Mouse (Mus musculus): ENCODE measurements around the gene Pou2f2.

The Pou2f2 gene

GRCm38 (mm10) chr7:25195148-25195547 is 15.6 kb upstream of the Pou2f2 start:
- no peak for DNase-seq (ENCODE audit: low spot score)

GRCm38 (mm10) chr7:25192110-25192509 is 12.6 kb upstream of the Pou2f2 start:
- DNase-seq (ENCODE audit: low spot score): no peak

- no peak for DNase-seq (ENCODE audit: low spot score)
These were observed 11.3 kb upstream of the Pou2f2 start for GRCm38 (mm10) chr7:25190806-25191205.

- DNase-seq (ENCODE audit: low spot score): peak; percentile 91
These were observed 8.4 kb upstream of the Pou2f2 start for GRCm38 (mm10) chr7:25187662-25188650.

GRCm38 (mm10) chr7:25184091-25184490 is 4.6 kb upstream of the Pou2f2 start:
- DNase-seq (ENCODE audit: low spot score): no peak

GRCm38 (mm10) chr7:25181814-25182213 is 2.3 kb upstream of the Pou2f2 start:
- DNase-seq (ENCODE audit: low spot score): no peak

- peak; percentile 60 for DNase-seq (ENCODE audit: low spot score)
These were observed 1.8 kb upstream of the Pou2f2 start for GRCm38 (mm10) chr7:25181331-25181790.

- DNase-seq (ENCODE audit: low spot score): no peak
These were observed 986 bp upstream of the Pou2f2 start for GRCm38 (mm10) chr7:25180512-25180911.

GRCm38 (mm10) chr7:25178787-25179605 is 530 bp downstream of the Pou2f2 start:
- DNase-seq (ENCODE audit: low spot score): no peak

- DNase-seq (ENCODE audit: low spot score): no peak
These were observed 1.2 kb downstream of the Pou2f2 start for GRCm38 (mm10) chr7:25178317-25178716.

GRCm38 (mm10) chr7:25174343-25174742 is 5.2 kb downstream of the Pou2f2 start:
- DNase-seq (ENCODE audit: low spot score): no peak

- no peak for DNase-seq (ENCODE audit: low spot score)
These were observed 6.9 kb downstream of the Pou2f2 start for GRCm38 (mm10) chr7:25172669-25173068.

- no peak for DNase-seq (ENCODE audit: low spot score)
These were observed 8.9 kb downstream of the Pou2f2 start for GRCm38 (mm10) chr7:25170583-25170982.

- no peak for DNase-seq (ENCODE audit: low spot score)
These were observed 13.4 kb downstream of the Pou2f2 start for GRCm38 (mm10) chr7:25166106-25166505.

- DNase-seq (ENCODE audit: low spot score): no peak
These were observed 23.3 kb downstream of the Pou2f2 start for GRCm38 (mm10) chr7:25156158-25156648.

GRCm38 (mm10) chr7:25155469-25156157 is 23.9 kb downstream of the Pou2f2 start:
- no peak for DNase-seq (ENCODE audit: low spot score)

GRCm38 (mm10) chr7:25154648-25155047 is 24.9 kb downstream of the Pou2f2 start:
- DNase-seq (ENCODE audit: low spot score): no peak

- no peak for DNase-seq (ENCODE audit: low spot score)
These were observed 25.7 kb downstream of the Pou2f2 start for GRCm38 (mm10) chr7:25153841-25154240.

- no peak for DNase-seq (ENCODE audit: low spot score)
These were observed 27.5 kb downstream of the Pou2f2 start for GRCm38 (mm10) chr7:25151916-25152556.

- no peak for DNase-seq (ENCODE audit: low spot score)
These were observed 28.5 kb downstream of the Pou2f2 start for GRCm38 (mm10) chr7:25151009-25151408.

GRCm38 (mm10) chr7:25150151-25150663 is 29.3 kb downstream of the Pou2f2 start:
- no peak for DNase-seq (ENCODE audit: low spot score)
